Mouse (Mus musculus): ENCODE results near the gene 1700017B05Rik. TPM values are rescaled to one million over a fixed set of nuclear protein-coding genes. Genes with fewer than 3 reads are reported as not detected.

Gene 1700017B05Rik
- 14.2 and 33.5 TPM in 2 replicates for polyA plus RNA-seq (2015; fragmentation: Nextera tagmentation; extraction: Ambion mirVana)

GRCm38 (mm10) chr9:57261913-57262794 lies at the start of gene 1700017B05Rik:
Gene 1700017B05Rik, minus strand, starts transcription at chr9:57262612.

GRCm38 (mm10) chr9:57236256-57236655 lies 26.2 kb downstream of the 1700017B05Rik start, which contains the start of gene Trcg1:
Gene Trcg1, plus strand, starts transcription at chr9:57236556.

Other genes with a start within 250 kb of the 1700017B05Rik start
- 10.4 and 14.0 TPM in 2 replicates for gene Sin3a, start 190.6 kb downstream of the 1700017B05Rik start, polyA plus RNA-seq (2015; fragmentation: Nextera tagmentation; extraction: Ambion mirVana)
- 43.0 and 62.1 TPM in 2 replicates for gene Man2c1, start 131.9 kb downstream of the 1700017B05Rik start, polyA plus RNA-seq (2015; fragmentation: Nextera tagmentation; extraction: Ambion mirVana)
- gene Neil1, start 114.3 kb downstream of the 1700017B05Rik start, polyA plus RNA-seq (2015; fragmentation: Nextera tagmentation; extraction: Ambion mirVana), result 5.8 and 10.1 TPM in 2 replicates
- 127 and 149 TPM in 2 replicates for gene Commd4, start 104.3 kb downstream of the 1700017B05Rik start, polyA plus RNA-seq (2015; fragmentation: Nextera tagmentation; extraction: Ambion mirVana)
- gene Trcg1, start 26.1 kb downstream of the 1700017B05Rik start, polyA plus RNA-seq (2015; fragmentation: Nextera tagmentation; extraction: Ambion mirVana), result not detected in 2 replicates
- 17.2 and 29.7 TPM in 2 replicates for gene Ppcdc, start 177.5 kb upstream of the 1700017B05Rik start, polyA plus RNA-seq (2015; fragmentation: Nextera tagmentation; extraction: Ambion mirVana)
- gene Scamp5, start 205.4 kb upstream of the 1700017B05Rik start, polyA plus RNA-seq (2015; fragmentation: Nextera tagmentation; extraction: Ambion mirVana), result 14.9 and 18.4 TPM in 2 replicates
- 6.5 and 11.3 TPM in 2 replicates for gene Rpp25, start 241.4 kb upstream of the 1700017B05Rik start, polyA plus RNA-seq (2015; fragmentation: Nextera tagmentation; extraction: Ambion mirVana)

Measured in adrenal gland, postnatal 0 days (tissue).